ENCODE assay signal across 21 mouse cellular contexts in genomic region chr11:81146574-81147157, GRCm38 (mm10).
DNase-seq lines count a peak whose midpoint lies in the region; ATAC-seq lines count a peak whose summit lies in the region.
"Had no signal": no experiment of that assay in that cellular context is flagged by ENCODE, and none has a peak within 500 bp of the region (broad histone marks: within the 10 kb centered on the region; RNA-seq: fewer than 3 reads in every experiment).

No protein-coding gene starts in this region.

- 43% methylated on average over 9 of the region's 9 CpGs for WGBS in lung, embryonic 15.5 days
- WGBS in midbrain, embryonic 11.5 days: 91% methylated on average over 9 of the region's 9 CpGs
- 83% methylated on average over 9 of the region's 9 CpGs for WGBS in midbrain, embryonic 15.5 days

- H3K9me3 ChIP-seq in lung, embryonic 15.5 days: no peaks in the 10 kb centered on the region
- H3K9me3 ChIP-seq in midbrain, embryonic 11.5 days (ENCODE audit: control insufficient read depth, low read length): no peaks in the 10 kb centered on the region
- no peaks in the 10 kb centered on the region for H3K9me3 ChIP-seq in midbrain, embryonic 15.5 days
- H3K9me3 ChIP-seq: embryonic facial prominence, embryonic 15.5 days; forebrain, embryonic 10.5 days; heart, embryonic 10.5 days; hindbrain, embryonic 12.5 days had no signal

- H3K36me3 ChIP-seq in lung, embryonic 15.5 days: no peaks in the 10 kb centered on the region
- no peaks in the 10 kb centered on the region for H3K36me3 ChIP-seq in midbrain, embryonic 11.5 days (ENCODE audit: control insufficient read depth, insufficient read depth, low read length)
- H3K36me3 ChIP-seq in midbrain, embryonic 15.5 days (replicated peaks): no peaks in the 10 kb centered on the region
- H3K36me3 ChIP-seq: embryonic facial prominence, embryonic 15.5 days; forebrain, embryonic 10.5 days; heart, embryonic 10.5 days; hindbrain, embryonic 12.5 days had no signal

- DNase-seq in kidney, postnatal 14 days: peak; percentile 3
- DNase-seq in kidney, adult 8-10 months: no peak
- no peak for DNase-seq in lung, postnatal 25 days (ENCODE audit: low spot score)
- peak; percentile 54 for DNase-seq in midbrain, embryonic 11.5 days (ENCODE audit: low spot score, missing footprints)
- DNase-seq: adrenal gland, adult 2 months; adrenal gland, postnatal 25 days; cerebellum, adult 18-20 months; cerebellum, adult 9-11 months; embryo, embryonic 11 days; gastrocnemius, adult 2 months; gastrocnemius, postnatal 25 days; heart, postnatal 10 days; heart, postnatal 4 days had no signal

- H3K4me3 ChIP-seq in lung, embryonic 15.5 days: no peak overlapping the region
- no peak overlapping the region for H3K4me3 ChIP-seq in midbrain, embryonic 11.5 days (ENCODE audit: low read depth, low read length)
- no peak overlapping the region for H3K4me3 ChIP-seq in midbrain, embryonic 15.5 days
- H3K4me3 ChIP-seq: embryonic facial prominence, embryonic 15.5 days; erythroblast, embryonic 14.5 days; forebrain, embryonic 10.5 days; gastrocnemius, adult 2 months; heart, embryonic 10.5 days; hindbrain, embryonic 12.5 days had no signal

- ATAC-seq in lung, embryonic 15.5 days (ENCODE audit: borderline replicate concordance, extremely low read depth, low FRiP score, low TSS enrichment): peak; percentile 76; the same call in 1 of the 2 replicates
- no peak for ATAC-seq in midbrain, embryonic 11.5 days (ENCODE audit: low FRiP score)
- ATAC-seq in midbrain, embryonic 15.5 days (replicated peaks): no peak
- ATAC-seq: forebrain, embryonic 14.5 days had no signal

- no peak overlapping the region for H3K27ac ChIP-seq in lung, embryonic 15.5 days
- no peak overlapping the region for H3K27ac ChIP-seq in midbrain, embryonic 11.5 days (ENCODE audit: low read depth, low read length)
- H3K27ac ChIP-seq in midbrain, embryonic 15.5 days: no peak overlapping the region
- H3K27ac ChIP-seq: embryonic facial prominence, embryonic 15.5 days; forebrain, embryonic 10.5 days; gastrocnemius, adult 2 months; heart, embryonic 10.5 days; hindbrain, embryonic 12.5 days had no signal

- no peak overlapping the region for H3K4me2 ChIP-seq in lung, embryonic 15.5 days
- no peak overlapping the region for H3K4me2 ChIP-seq in midbrain, embryonic 11.5 days
- no peak overlapping the region for H3K4me2 ChIP-seq in midbrain, embryonic 15.5 days
- H3K4me2 ChIP-seq: embryonic facial prominence, embryonic 15.5 days; hindbrain, embryonic 12.5 days had no signal

- peaks cover 24% of the 10 kb centered on the region for H3K27me3 ChIP-seq in lung, embryonic 15.5 days
- peaks cover 10% of the 10 kb centered on the region for H3K27me3 ChIP-seq in midbrain, embryonic 11.5 days (ENCODE audit: control insufficient read depth, insufficient read depth, low read length)
- peaks cover 11% of the 10 kb centered on the region for H3K27me3 ChIP-seq in midbrain, embryonic 15.5 days (replicated peaks)

- H3K9ac ChIP-seq in lung, embryonic 15.5 days: no peak overlapping the region
- no peak overlapping the region for H3K9ac ChIP-seq in midbrain, embryonic 11.5 days (ENCODE audit: low read length)
- H3K9ac ChIP-seq in midbrain, embryonic 15.5 days: no peak overlapping the region
- H3K9ac ChIP-seq: embryonic facial prominence, embryonic 15.5 days; hindbrain, embryonic 12.5 days had no signal

- peaks cover 5% of the 10 kb centered on the region for H3K4me1 ChIP-seq in lung, embryonic 15.5 days
- H3K4me1 ChIP-seq in midbrain, embryonic 11.5 days (ENCODE audit: control insufficient read depth, insufficient read depth, low read length): peaks cover 3% of the 10 kb centered on the region
- H3K4me1 ChIP-seq in midbrain, embryonic 15.5 days: peaks cover 21% of the 10 kb centered on the region

Comparison
In these comparisons a context has a peak if more than half of its experiments do, and no peak if none do; other contexts are left out.
1. DNase-seq: peak in kidney, postnatal 14 days (single experiment) and midbrain, embryonic 11.5 days (single experiment); none in kidney, adult 8-10 months (0 of 2) and lung, postnatal 25 days (single experiment).